In genomic region chr16:4650161-4650560, GRCm38 (mm10) we compare ENCODE assay signal across 26 mouse cellular contexts. TPM values are rescaled to one million over a fixed set of nuclear protein-coding genes. Genes with fewer than 3 reads are reported as not detected.
A peak's percentile ranks its signal among the peaks of the same experiment; 100 is the strongest.
DNase-seq lines count a peak whose midpoint lies in the region; ATAC-seq and TF ChIP-seq lines count a peak whose summit lies in the region.
"Had no signal": no experiment of that assay in that cellular context is flagged by ENCODE, and none has a peak within 500 bp of the region (broad histone marks: within the 10 kb centered on the region; RNA-seq: fewer than 3 reads in every experiment).

No protein-coding gene starts in this region.

- no peak for ATAC-seq in embryonic facial prominence, embryonic 14.5 days (ENCODE audit: low read depth)
- no peak for ATAC-seq in limb, embryonic 13.5 days (ENCODE audit: low FRiP score, low read depth)
- ATAC-seq in inflammation-experienced regulatory T-cells, adult 6 months: no peak

- TF ChIP-seq CTCF in gastrocnemius, adult 2 months (IDR thresholded peaks at IDR 0.05): no peak
- TF ChIP-seq CTCF in E14TG2a.4 (conservative IDR thresholded peaks at IDR 0.05; ENCODE audit: low read length): no peak

- H3K27ac ChIP-seq in gastrocnemius, adult 2 months: peak overlapping the region; percentile 78
- H3K27ac ChIP-seq in embryonic facial prominence, embryonic 14.5 days (replicated peaks; ENCODE audit: low read depth, low read length): peak overlapping the region; percentile 87
- peak overlapping the region; percentile 98; the same call in 1 of the 2 replicates for H3K27ac ChIP-seq in limb, embryonic 13.5 days
- H3K27ac ChIP-seq: forebrain, embryonic 12.5 days; liver, embryonic 15.5 days; lung, embryonic 15.5 days; neural tube, embryonic 13.5 days had no signal

- H3K9me3 ChIP-seq in E14TG2a.4 (ENCODE audit: low read length): no peaks in the 10 kb centered on the region
- H3K9me3 ChIP-seq in embryonic facial prominence, embryonic 14.5 days (ENCODE audit: control insufficient read depth, low read length): no peaks in the 10 kb centered on the region
- H3K9me3 ChIP-seq in limb, embryonic 13.5 days: no peaks in the 10 kb centered on the region
- H3K9me3 ChIP-seq: forebrain, embryonic 12.5 days; heart, embryonic 12.5 days; hindbrain, embryonic 12.5 days; liver, embryonic 15.5 days; lung, embryonic 15.5 days; megakaryocyte, embryonic 14.5 days; neural tube, embryonic 13.5 days had no signal

- H3K4me1 ChIP-seq in E14TG2a.4 (replicated peaks; ENCODE audit: low read depth, low read length): peaks cover 58% of the 10 kb centered on the region
- peaks cover 56% of the 10 kb centered on the region for H3K4me1 ChIP-seq in embryonic facial prominence, embryonic 14.5 days (ENCODE audit: control insufficient read depth, insufficient read depth, low read length)
- peaks cover 97% of the 10 kb centered on the region for H3K4me1 ChIP-seq in limb, embryonic 13.5 days

- H3K4me3 ChIP-seq in gastrocnemius, adult 2 months: peak overlapping the region; percentile 54
- peak overlapping the region; percentile 65 for H3K4me3 ChIP-seq in E14TG2a.4 (replicated peaks; ENCODE audit: low read length)
- no peak overlapping the region for H3K4me3 ChIP-seq in embryonic facial prominence, embryonic 14.5 days (ENCODE audit: low read depth, low read length)
- H3K4me3 ChIP-seq in limb, embryonic 13.5 days: no peak overlapping the region
- H3K4me3 ChIP-seq: forebrain, embryonic 12.5 days; heart, embryonic 12.5 days; hindbrain, embryonic 12.5 days; liver, embryonic 15.5 days; lung, embryonic 15.5 days; megakaryocyte, embryonic 14.5 days; neural tube, embryonic 13.5 days had no signal

- WGBS in embryonic facial prominence, embryonic 14.5 days: 89% methylated on average over 3 of the region's 3 CpGs
- WGBS in limb, embryonic 13.5 days: 87% methylated on average over 3 of the region's 3 CpGs

- no peak overlapping the region for H3K9ac ChIP-seq in embryonic facial prominence, embryonic 14.5 days (ENCODE audit: low read depth, low read length)
- no peak overlapping the region for H3K9ac ChIP-seq in limb, embryonic 13.5 days
- H3K9ac ChIP-seq: forebrain, embryonic 12.5 days; heart, embryonic 12.5 days; hindbrain, embryonic 12.5 days; liver, embryonic 15.5 days; lung, embryonic 15.5 days; neural tube, embryonic 13.5 days had no signal

- H3K27me3 ChIP-seq in E14TG2a.4 (ENCODE audit: insufficient read depth, low read length): no peaks in the 10 kb centered on the region
- no peaks in the 10 kb centered on the region for H3K27me3 ChIP-seq in embryonic facial prominence, embryonic 14.5 days (replicated peaks; ENCODE audit: control insufficient read depth, insufficient read depth, low read length)
- H3K27me3 ChIP-seq in limb, embryonic 13.5 days: no peaks in the 10 kb centered on the region
- H3K27me3 ChIP-seq: forebrain, embryonic 12.5 days; heart, embryonic 12.5 days; hindbrain, embryonic 12.5 days; liver, embryonic 15.5 days; lung, embryonic 15.5 days; neural tube, embryonic 13.5 days had no signal

- no peak overlapping the region for H3K4me2 ChIP-seq in embryonic facial prominence, embryonic 14.5 days (ENCODE audit: low read depth, low read length)
- H3K4me2 ChIP-seq in limb, embryonic 13.5 days (replicated peaks): no peak overlapping the region
- H3K4me2 ChIP-seq: forebrain, embryonic 12.5 days; heart, embryonic 12.5 days; hindbrain, embryonic 12.5 days; liver, embryonic 15.5 days; lung, embryonic 15.5 days; neural tube, embryonic 13.5 days had no signal

- intact Hi-C loops in gastrocnemius, adult 2 months (cut with DNase I): no loop called here

- peak; percentile 17 for DNase-seq in gastrocnemius, adult 2 months
- DNase-seq in gastrocnemius, postnatal 25 days: no peak
- no peak for DNase-seq in embryonic facial prominence, embryonic 14.5 days (ENCODE audit: low spot score)
- no peak for DNase-seq in adrenal gland, postnatal 25 days
- DNase-seq in urinary bladder, adult 18-20 months (ENCODE audit: low spot score in 2 of 2): no peak
- DNase-seq: cerebellum, adult 11-12 months; heart, postnatal 10 days; kidney, adult 8-10 months; kidney, postnatal 14 days; liver; lung, postnatal 36 days; midbrain, embryonic 14.5 days; retina, postnatal 1 day; right cerebral cortex, postnatal 25 days; spleen, adult 18-20 months; thymus, postnatal 36 days had no signal

- peaks cover 92% of the 10 kb centered on the region for H3K36me3 ChIP-seq in E14TG2a.4 (ENCODE audit: insufficient read depth, low read length)
- peaks cover 44% of the 10 kb centered on the region for H3K36me3 ChIP-seq in embryonic facial prominence, embryonic 14.5 days (ENCODE audit: control insufficient read depth, insufficient read depth, low read length)
- peaks cover 97% of the 10 kb centered on the region for H3K36me3 ChIP-seq in limb, embryonic 13.5 days

RNA-seq across cellular contexts. Expression of gene Dnaja3, which starts 10.4 kb away (rescaled TPM):
- total RNA-seq in gastrocnemius, adult 2 months (2021): 100 to 1,000 TPM in 1 of 2 experiments, 10 to 100 TPM in 1; 86.4 to 110 TPM
- 10 to 100 TPM; 91.1 to 93.8 TPM for total RNA-seq in gastrocnemius, postnatal 25 days (2021)
- 57.6 and 57.7 TPM in 2 replicates for polyA plus RNA-seq in embryonic facial prominence, embryonic 14.5 days (2014; fragmentation: Nextera tagmentation; extraction: Ambion mirVana)
- 56.6 and 60.0 TPM in 2 replicates for polyA plus RNA-seq in limb, embryonic 13.5 days (2015; fragmentation: Nextera tagmentation; extraction: Ambion mirVana)
- total RNA-seq in adrenal gland, postnatal 25 days (2021): 117 and 125 TPM in 2 replicates
- 10 to 100 TPM; 21.1 to 28.7 (median 25.3) TPM for polyA plus RNA-seq in inflammation-experienced regulatory T-cells, adult 6 months (2017; shearing (Covaris generic))

RNA-seq across cellular contexts. Expression of gene Vasn, which starts 10.4 kb away (rescaled TPM):
- 1 to 10 TPM; 4.8 to 6.0 TPM for total RNA-seq in gastrocnemius, adult 2 months (2021)
- 1 to 10 TPM; 4.6 to 4.8 TPM for total RNA-seq in gastrocnemius, postnatal 25 days (2021)
- 31.3 and 32.4 TPM in 2 replicates for polyA plus RNA-seq in embryonic facial prominence, embryonic 14.5 days (2014; fragmentation: Nextera tagmentation; extraction: Ambion mirVana)
- 35.6 and 35.9 TPM in 2 replicates for polyA plus RNA-seq in limb, embryonic 13.5 days (2015; fragmentation: Nextera tagmentation; extraction: Ambion mirVana)
- total RNA-seq in adrenal gland, postnatal 25 days (2021): 5.4 and 9.3 TPM in 2 replicates
- 1 to 10 TPM in 1 of 3 experiments, under 1 TPM in 2; 0.78 to 1.6 (median 0.84) TPM for polyA plus RNA-seq in inflammation-experienced regulatory T-cells, adult 6 months (2017; shearing (Covaris generic))

RNA-seq across cellular contexts. Expression of gene Pam16, which starts 25.4 kb away (rescaled TPM):
- 100 to 1,000 TPM in 1 of 2 experiments, 10 to 100 TPM in 1; 97.4 to 112 TPM for total RNA-seq in gastrocnemius, adult 2 months (2021)
- 10 to 100 TPM; 87.2 to 90.6 TPM for total RNA-seq in gastrocnemius, postnatal 25 days (2021)
- 90.8 and 90.9 TPM in 2 replicates for polyA plus RNA-seq in embryonic facial prominence, embryonic 14.5 days (2014; fragmentation: Nextera tagmentation; extraction: Ambion mirVana)
- polyA plus RNA-seq in limb, embryonic 13.5 days (2015; fragmentation: Nextera tagmentation; extraction: Ambion mirVana): 105 and 106 TPM in 2 replicates
- 81.9 and 83.4 TPM in 2 replicates for total RNA-seq in adrenal gland, postnatal 25 days (2021)
- polyA plus RNA-seq in inflammation-experienced regulatory T-cells, adult 6 months (2017; shearing (Covaris generic)): 10 to 100 TPM; 17.3 to 41.9 (median 31.7) TPM

RNA-seq across cellular contexts. Expression of gene Coro7, which starts 29.4 kb away (rescaled TPM):
- total RNA-seq in gastrocnemius, adult 2 months (2021): 10 to 100 TPM; 12.1 to 13.6 TPM
- total RNA-seq in gastrocnemius, postnatal 25 days (2021): 10 to 100 TPM; 12.9 to 19.0 TPM
- 11.5 and 16.1 TPM in 2 replicates for polyA plus RNA-seq in embryonic facial prominence, embryonic 14.5 days (2014; fragmentation: Nextera tagmentation; extraction: Ambion mirVana)
- polyA plus RNA-seq in limb, embryonic 13.5 days (2015; fragmentation: Nextera tagmentation; extraction: Ambion mirVana): 19.6 and 20.8 TPM in 2 replicates
- total RNA-seq in adrenal gland, postnatal 25 days (2021): 36.2 and 39.7 TPM in 2 replicates
- polyA plus RNA-seq in inflammation-experienced regulatory T-cells, adult 6 months (2017; shearing (Covaris generic)): 100 to 1,000 TPM in 2 of 3 experiments, 10 to 100 TPM in 1; 94.9 to 137 (median 111) TPM

RNA-seq across cellular contexts. Expression of gene Glis2, which starts 55.6 kb away (rescaled TPM):
- 1 to 10 TPM; 5.2 to 6.9 TPM for total RNA-seq in gastrocnemius, adult 2 months (2021)
- total RNA-seq in gastrocnemius, postnatal 25 days (2021): 1 to 10 TPM; 7.0 to 7.1 TPM
- 34.7 and 36.3 TPM in 2 replicates for polyA plus RNA-seq in embryonic facial prominence, embryonic 14.5 days (2014; fragmentation: Nextera tagmentation; extraction: Ambion mirVana)
- 32.0 and 39.4 TPM in 2 replicates for polyA plus RNA-seq in limb, embryonic 13.5 days (2015; fragmentation: Nextera tagmentation; extraction: Ambion mirVana)
- 17.1 and 23.0 TPM in 2 replicates for total RNA-seq in adrenal gland, postnatal 25 days (2021)
- under 1 TPM; 0.15 to 0.36 (median 0.16) TPM for polyA plus RNA-seq in inflammation-experienced regulatory T-cells, adult 6 months (2017; shearing (Covaris generic))

Comparison
In these comparisons a context has a peak if more than half of its experiments do, and no peak if none do; other contexts are left out.
1. H3K4me3 ChIP-seq: peak in gastrocnemius, adult 2 months (single experiment) and E14TG2a.4 (single experiment); none in embryonic facial prominence, embryonic 14.5 days (single experiment) and limb, embryonic 13.5 days (single experiment).
2. Peak in every context shown above with its lines, with median percentiles within 50 percentile points of each other: H3K27ac ChIP-seq.